Mouse (Mus musculus): ENCODE results near the gene Usp7. TPM values are rescaled to one million over a fixed set of nuclear protein-coding genes. Genes with fewer than 3 reads are reported as not detected.
A peak's percentile ranks its signal among the peaks of the same experiment; 100 is the strongest.

Usp7 gene
- total and polyA plus RNA-seq, 3 experiments = 94.2 to 425 (median 101) TPM

DNA sequence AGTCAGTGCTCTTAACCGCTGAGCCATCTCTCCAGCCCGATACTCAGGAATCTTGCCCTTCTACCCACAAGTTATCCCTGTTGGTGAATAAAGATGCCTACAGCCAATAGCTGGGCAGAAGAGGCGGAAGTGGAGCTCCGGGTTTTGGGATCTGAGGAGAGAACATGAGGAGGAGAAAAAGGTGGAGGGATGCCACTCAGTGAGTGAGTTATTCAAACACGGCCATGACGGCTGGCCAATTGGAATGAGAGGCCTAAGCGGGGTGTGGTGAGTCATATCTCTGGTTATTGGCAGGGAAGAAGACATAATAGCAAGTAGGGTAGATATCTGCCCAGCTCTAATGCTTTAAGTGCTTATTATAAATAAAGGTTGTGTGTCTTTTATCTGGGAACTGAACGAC is 43.2 kb downstream of the Usp7 start:
- DNase-seq (ENCODE audit: low read depth, low spot score) = peak; percentile 78
- H3K36me3 ChIP-seq (ENCODE audit: control insufficient read depth in 1 of 2, insufficient read depth in 2 of 2, low read length in 2 of 2) = peaks cover 0 to 41% of the 10 kb centered on the region in 2 experiments; a peak in 2 of 4 replicates
- TF ChIP-seq TAL1 (IDR thresholded peaks at IDR 0.05; ENCODE audit: low read length) (no peak), ZNF384 (IDR thresholded peaks at IDR 0.05; ENCODE audit: low read depth, low read length) (no peak), ELF1 (IDR thresholded peaks at IDR 0.05; ENCODE audit: low read depth, low read length) (no peak), MEF2A (IDR thresholded peaks at IDR 0.05; ENCODE audit: extremely low read depth, insufficient replicate concordance, low read depth, low read length, poor library complexity, severe bottlenecking) (no peak), CHD2 (IDR thresholded peaks at IDR 0.05; ENCODE audit: low read length) (no peak), MAFK (IDR thresholded peaks at IDR 0.05; ENCODE audit: borderline replicate concordance, low read depth, low read length) (no peak), MYC (IDR thresholded peaks at IDR 0.05; ENCODE audit: low read depth, low read length) (0 out of 2 replicates have a peak, but pooled peaks have one; percentile 22), POLR2AphosphoS5 (IDR thresholded peaks at IDR 0.05; ENCODE audit: borderline replicate concordance, low read depth, low read length) (no peak), MYB (IDR thresholded peaks at IDR 0.05; ENCODE audit: low read depth, low read length) (no peak), SIN3A (IDR thresholded peaks at IDR 0.05; ENCODE audit: low read length) (no peak), BHLHE40 (IDR thresholded peaks at IDR 0.05; ENCODE audit: borderline replicate concordance, low read depth, low read length) (no peak), KAT2A (conservative IDR thresholded peaks at IDR 0.05; ENCODE audit: low read depth, low read length) (no peak), MAX (IDR thresholded peaks at IDR 0.05; ENCODE audit: low read length) (no peak), ETS1 (IDR thresholded peaks at IDR 0.05; ENCODE audit: low read depth, low read length) (no peak), HCFC1 (IDR thresholded peaks at IDR 0.05; ENCODE audit: low read depth, low read length) (no peak), USF1 (IDR thresholded peaks at IDR 0.05; ENCODE audit: low read depth, low read length) (no peak), NRF1 (IDR thresholded peaks at IDR 0.05; ENCODE audit: insufficient read depth, low read depth, low read length, poor library complexity, severe bottlenecking) (no peak), TBP (IDR thresholded peaks at IDR 0.05; ENCODE audit: low read depth, low read length) (no peak; the same call in 1 of the 2 replicates), ZKSCAN1 (IDR thresholded peaks at IDR 0.05; ENCODE audit: low read depth, low read length) (no peak), RAD21 (IDR thresholded peaks at IDR 0.05; ENCODE audit: low read depth, low read length) (no peak), JUND (IDR thresholded peaks at IDR 0.05; ENCODE audit: low read depth, low read length) (peak; percentile 45; the same call in 1 of the 2 replicates), RCOR1 (IDR thresholded peaks at IDR 0.05; ENCODE audit: low read depth, low read length) (no peak), GATA1 (IDR thresholded peaks at IDR 0.05; ENCODE audit: low read depth, low read length) (0 out of 2 replicates have a peak, but pooled peaks have one; percentile 21)
- peak overlapping the region in 1 of 2 experiments; percentile 2; a peak in 1 of 4 replicates for H3K4me3 ChIP-seq (ENCODE audit: control insufficient read depth in 1 of 2, insufficient read depth in 1 of 2, low read depth in 2 of 2, low read length in 2 of 2)
- H3K9me3 ChIP-seq (replicated peaks; ENCODE audit: insufficient read depth, low read length) = no peaks in the 10 kb centered on the region
- peak overlapping the region; percentile 28; the same call in 1 of the 2 replicates for H3K27ac ChIP-seq (ENCODE audit: control insufficient read depth, low read depth, low read length)
- H3K9ac ChIP-seq (ENCODE audit: control insufficient read depth, low read depth, low read length, poor library complexity, severe bottlenecking) = no peak overlapping the region
- H3K27me3 ChIP-seq (ENCODE audit: control insufficient read depth in 1 of 2, insufficient read depth in 2 of 2, low read length in 2 of 2) = no peaks in the 10 kb centered on the region
- H3K4me1 ChIP-seq (ENCODE audit: control insufficient read depth in 1 of 2, insufficient read depth in 2 of 2, low read length in 2 of 2) = peaks cover 22 to 44% of the 10 kb centered on the region in 2 experiments
- no peaks in the 10 kb centered on the region for H3K79me2 ChIP-seq (ENCODE audit: control insufficient read depth, insufficient read depth, low read length, poor library complexity)

All from MEL (cell line).